In the genomic region with DNA sequence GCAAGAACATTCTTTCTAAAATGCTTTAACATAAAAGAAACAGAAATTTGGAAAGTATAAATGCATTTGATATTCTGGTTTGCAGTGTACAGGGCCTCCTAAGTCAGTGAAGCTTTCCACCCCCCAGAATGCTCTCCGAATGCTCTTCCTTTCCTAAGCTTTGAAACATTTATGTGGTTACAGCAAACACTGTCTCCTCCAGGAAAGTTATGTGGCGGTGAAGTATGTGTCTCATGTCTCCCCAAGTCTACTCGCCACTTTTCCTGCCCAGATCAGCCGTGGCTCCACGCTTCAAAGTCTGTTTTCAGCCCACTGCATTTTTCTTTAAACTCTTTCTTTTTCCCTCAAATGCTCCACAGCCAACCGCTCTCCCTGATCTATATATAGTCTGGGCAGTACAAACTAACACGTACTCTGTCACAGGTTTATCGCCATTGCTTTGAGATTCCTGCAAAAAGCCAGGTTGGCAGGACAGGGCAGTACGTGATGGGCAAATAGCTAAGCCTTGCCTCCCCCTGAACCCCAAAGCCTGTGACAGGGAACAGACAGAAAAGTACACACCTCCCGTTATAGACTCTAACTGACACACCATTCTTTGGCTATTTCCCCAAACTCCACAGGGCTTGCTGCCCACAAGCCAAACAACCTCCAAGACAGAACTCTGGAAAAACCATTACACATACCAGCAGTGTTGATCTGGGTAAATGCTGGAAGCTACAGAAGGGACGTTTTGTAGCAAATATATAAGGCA, we compare ENCODE assay signal across 11 mouse cellular contexts. TPM values are rescaled to one million over a fixed set of nuclear protein-coding genes. Genes with fewer than 3 reads are reported as not detected.
DNase-seq lines count a peak whose midpoint lies in the region; ATAC-seq lines count a peak whose summit lies in the region.
"Had no signal": no experiment of that assay in that cellular context is flagged by ENCODE, and none has a peak within 500 bp of the region (broad histone marks: within the 10 kb centered on the region; RNA-seq: fewer than 3 reads in every experiment).

No protein-coding gene starts in this region.

- H3K36me3 ChIP-seq in kidney, embryonic 16.5 days (ENCODE audit: insufficient read depth, low read length): peaks cover 14% of the 10 kb centered on the region; the same call in 1 of the 2 replicates
- H3K36me3 ChIP-seq in embryonic facial prominence, embryonic 15.5 days: peaks cover 14% of the 10 kb centered on the region; the same call in 1 of the 2 replicates
- H3K36me3 ChIP-seq in intestine, embryonic 15.5 days: 0 out of 2 replicates have a peak, but pooled peaks cover 5% of the 10 kb centered on the region
- H3K36me3 ChIP-seq in stomach, embryonic 14.5 days (ENCODE audit: control insufficient read depth, insufficient read depth, low read length): peaks cover 23% of the 10 kb centered on the region

- peaks cover 7% of the 10 kb centered on the region for H3K4me1 ChIP-seq in kidney, embryonic 16.5 days (ENCODE audit: insufficient read depth, low read length)
- H3K4me1 ChIP-seq in embryonic facial prominence, embryonic 15.5 days: peaks cover 49% of the 10 kb centered on the region
- H3K4me1 ChIP-seq in intestine, embryonic 15.5 days (replicated peaks): peaks cover 10% of the 10 kb centered on the region
- H3K4me1 ChIP-seq in stomach, embryonic 14.5 days (ENCODE audit: control insufficient read depth, insufficient read depth, low read length): peaks cover 33% of the 10 kb centered on the region

- no peaks in the 10 kb centered on the region for H3K9me3 ChIP-seq in kidney, embryonic 16.5 days (ENCODE audit: low read length)
- H3K9me3 ChIP-seq in embryonic facial prominence, embryonic 15.5 days (replicated peaks): no peaks in the 10 kb centered on the region
- H3K9me3 ChIP-seq in intestine, embryonic 15.5 days: no peaks in the 10 kb centered on the region
- no peaks in the 10 kb centered on the region for H3K9me3 ChIP-seq in stomach, embryonic 14.5 days (ENCODE audit: control insufficient read depth, low read depth, low read length)
- H3K9me3 ChIP-seq: midbrain, embryonic 10.5 days; neural tube, embryonic 12.5 days had no signal

- H3K4me3 ChIP-seq in kidney, embryonic 16.5 days (ENCODE audit: low read length): no peak overlapping the region
- H3K4me3 ChIP-seq in embryonic facial prominence, embryonic 15.5 days (replicated peaks): no peak overlapping the region
- no peak overlapping the region for H3K4me3 ChIP-seq in intestine, embryonic 15.5 days (replicated peaks)
- H3K4me3 ChIP-seq in stomach, embryonic 14.5 days (ENCODE audit: low read depth, low read length): no peak overlapping the region
- H3K4me3 ChIP-seq: midbrain, embryonic 10.5 days; neural tube, embryonic 12.5 days had no signal

- WGBS in kidney, embryonic 16.5 days: 74% methylated on average over 11 of the region's 11 CpGs
- 32% methylated on average over 11 of the region's 11 CpGs for WGBS in embryonic facial prominence, embryonic 15.5 days
- WGBS in intestine, embryonic 15.5 days: 67% methylated on average over 11 of the region's 11 CpGs
- 66% methylated on average over 11 of the region's 11 CpGs for WGBS in stomach, embryonic 14.5 days

- no peak for DNase-seq in kidney, adult 9 months
- DNase-seq in thymus, postnatal 4 days: no peak
- DNase-seq: liver; right cerebral cortex, postnatal 25 days had no signal

- H3K4me2 ChIP-seq in kidney, embryonic 16.5 days (replicated peaks; ENCODE audit: low read depth, low read length): no peak overlapping the region
- H3K4me2 ChIP-seq in embryonic facial prominence, embryonic 15.5 days (replicated peaks): no peak overlapping the region
- no peak overlapping the region for H3K4me2 ChIP-seq in intestine, embryonic 15.5 days (replicated peaks)
- H3K4me2 ChIP-seq in stomach, embryonic 14.5 days (replicated peaks; ENCODE audit: low read depth, low read length): no peak overlapping the region
- H3K4me2 ChIP-seq: neural tube, embryonic 12.5 days had no signal

- peak overlapping the region; percentile 40; the same call in 1 of the 2 replicates for H3K27ac ChIP-seq in kidney, embryonic 16.5 days (ENCODE audit: low read length)
- peak overlapping the region; percentile 94 for H3K27ac ChIP-seq in embryonic facial prominence, embryonic 15.5 days (replicated peaks)
- peak overlapping the region; percentile 51 for H3K27ac ChIP-seq in intestine, embryonic 15.5 days
- H3K27ac ChIP-seq in stomach, embryonic 14.5 days (ENCODE audit: low read length): peak overlapping the region; percentile 39
- H3K27ac ChIP-seq: midbrain, embryonic 10.5 days; neural tube, embryonic 12.5 days had no signal

- no peak overlapping the region for H3K9ac ChIP-seq in kidney, embryonic 16.5 days (replicated peaks; ENCODE audit: low read length)
- no peak overlapping the region for H3K9ac ChIP-seq in embryonic facial prominence, embryonic 15.5 days
- H3K9ac ChIP-seq in intestine, embryonic 15.5 days: no peak overlapping the region
- H3K9ac ChIP-seq in stomach, embryonic 14.5 days (replicated peaks; ENCODE audit: low read depth, low read length): no peak overlapping the region
- H3K9ac ChIP-seq: neural tube, embryonic 12.5 days had no signal

- H3K27me3 ChIP-seq in kidney, embryonic 16.5 days (ENCODE audit: insufficient read depth, low read length): no peaks in the 10 kb centered on the region
- no peaks in the 10 kb centered on the region for H3K27me3 ChIP-seq in embryonic facial prominence, embryonic 15.5 days
- H3K27me3 ChIP-seq in intestine, embryonic 15.5 days (replicated peaks): no peaks in the 10 kb centered on the region
- no peaks in the 10 kb centered on the region for H3K27me3 ChIP-seq in stomach, embryonic 14.5 days (ENCODE audit: control insufficient read depth, insufficient read depth, low read length)
- H3K27me3 ChIP-seq: neural tube, embryonic 12.5 days had no signal

- ATAC-seq in kidney, embryonic 16.5 days (ENCODE audit: low FRiP score, low TSS enrichment): no peak
- peak; percentile 56 for ATAC-seq in embryonic facial prominence, embryonic 15.5 days (ENCODE audit: insufficient number of reproducible peaks, low FRiP score, low TSS enrichment, low read depth)
- no peak for ATAC-seq in intestine, embryonic 15.5 days
- ATAC-seq in stomach, embryonic 14.5 days (ENCODE audit: insufficient number of reproducible peaks, insufficient read depth, low FRiP score, low read depth): no peak
- ATAC-seq in CD4-positive, CD25-positive, alpha-beta regulatory T cell, adult 4 months: no peak

RNA-seq across cellular contexts. Expression of gene Ddc, which starts 55.6 kb away (rescaled TPM):
- 12.6 and 13.2 TPM in 2 replicates for polyA plus RNA-seq in kidney, embryonic 16.5 days (2015; fragmentation: Nextera tagmentation; extraction: Ambion mirVana)
- 20.7 and 24.2 TPM in 2 replicates for polyA plus RNA-seq in embryonic facial prominence, embryonic 15.5 days (2015; fragmentation: Nextera tagmentation; extraction: Ambion mirVana)
- polyA plus RNA-seq in intestine, embryonic 15.5 days (2015; fragmentation: Nextera tagmentation; extraction: Ambion mirVana): 46.3 and 52.2 TPM in 2 replicates
- polyA plus RNA-seq in stomach, embryonic 14.5 days (2014; fragmentation: Nextera tagmentation; extraction: Ambion mirVana): 36.7 and 47.2 TPM in 2 replicates
- 1 to 10 TPM; 5.1 to 5.2 TPM for polyA plus RNA-seq in CD4-positive, CD25-positive, alpha-beta regulatory T cell, adult 4 months (2017; shearing (Covaris generic))

Comparison
In these comparisons a context has a peak if more than half of its experiments do, and no peak if none do; other contexts are left out.
1. H3K27ac ChIP-seq: peak in every context shown above with its lines; median percentile 94 in embryonic facial prominence, embryonic 15.5 days; 51 in intestine, embryonic 15.5 days; 40 in kidney, embryonic 16.5 days; 39 in stomach, embryonic 14.5 days.